Mouse (Mus musculus): Measurements from ENCODE around the gene Prph. TPM values are rescaled to one million over a fixed set of nuclear protein-coding genes. Genes with fewer than 3 reads are reported as not detected.
A peak's percentile ranks its signal among the peaks of the same experiment; 100 is the strongest.

The Prph gene
- polyA plus RNA-seq, 1 experiment from 2014 or later, result 12.6 TPM

DNA sequence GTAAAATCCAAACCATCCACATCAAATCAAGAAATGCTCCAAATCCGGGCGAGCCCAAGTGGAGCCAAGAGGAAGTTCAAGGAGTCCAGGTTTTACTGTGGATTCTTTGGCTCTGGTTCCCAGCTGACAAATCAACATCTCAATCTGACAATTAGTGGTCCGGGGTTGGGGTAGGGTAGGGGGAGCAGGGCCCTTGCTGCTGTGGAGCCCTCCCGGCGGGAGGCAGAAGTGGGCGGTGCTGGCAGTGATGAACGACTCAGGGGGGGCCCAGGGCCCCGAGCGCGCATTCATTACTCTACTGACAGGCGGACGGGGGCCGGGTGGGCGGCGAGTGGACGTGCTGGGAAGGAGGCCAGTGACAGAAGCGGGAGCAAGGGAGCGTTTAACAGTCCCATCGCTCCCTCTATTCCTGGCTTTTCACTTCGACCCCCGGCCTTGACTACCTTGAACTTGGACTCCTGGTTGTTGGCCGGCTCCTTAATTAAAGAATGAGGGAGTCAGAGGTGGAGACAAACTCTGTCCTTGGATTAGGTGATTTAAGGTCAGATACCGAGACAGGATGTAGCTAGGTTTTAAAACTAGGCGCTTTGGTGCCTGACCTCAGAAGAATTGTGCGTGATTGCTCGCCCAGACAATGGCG is 39.8 kb downstream of the Prph start:
- Histone ChIP-seq H3K9ac (no peak overlapping the region), H3K4me1 (peaks cover 72% of the 10 kb centered on the region), H3K9me3 (replicated peaks) (no peaks in the 10 kb centered on the region), H3K4me3 (replicated peaks) (peak overlapping the region; percentile 15), H3K27ac (peak overlapping the region; percentile 41), H3K4me2 (peak overlapping the region; percentile 48), H3K27me3 (peaks cover 95% of the 10 kb centered on the region), H3K36me3 (no peaks in the 10 kb centered on the region)
- under 1% methylated on average over 27 of the region's 27 CpGs for WGBS
- ATAC-seq (replicated peaks; ENCODE audit: low FRiP score), result peak; percentile 55; the same call in 1 of the 2 replicates

DNA sequence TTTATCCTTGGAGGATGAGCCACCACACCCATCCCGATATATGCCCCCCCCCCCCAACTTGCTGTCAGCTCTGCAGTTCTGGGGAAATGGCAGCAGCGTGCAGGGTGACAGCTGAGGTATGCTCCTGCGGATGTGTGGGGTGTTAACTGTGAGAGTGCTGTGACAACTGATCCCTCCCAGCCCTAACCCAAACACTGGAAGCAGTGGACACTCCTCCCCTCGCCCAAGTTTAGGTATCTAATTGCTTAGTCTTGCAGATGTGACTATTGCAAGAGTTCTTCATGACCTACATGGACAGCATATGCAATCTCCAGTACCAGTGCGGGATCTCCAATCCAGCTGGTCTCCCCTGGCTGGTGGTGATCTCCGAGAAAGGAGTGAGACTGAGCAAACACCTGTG is 40.4 kb downstream of the Prph start:
- H3K27me3 ChIP-seq, result peaks cover 89% of the 10 kb centered on the region
- no peak for ATAC-seq (replicated peaks; ENCODE audit: low FRiP score)
- peak overlapping the region; percentile 48 for H3K4me2 ChIP-seq
- peaks cover 72% of the 10 kb centered on the region for H3K4me1 ChIP-seq
- WGBS, result 6% methylated on average over 6 of the region's 6 CpGs
- H3K9ac ChIP-seq, result no peak overlapping the region
- peak overlapping the region; percentile 82 for H3K27ac ChIP-seq
- H3K9me3 ChIP-seq (replicated peaks), result no peaks in the 10 kb centered on the region
- peak overlapping the region; percentile 15 for H3K4me3 ChIP-seq (replicated peaks)
- H3K36me3 ChIP-seq, result no peaks in the 10 kb centered on the region

GRCm38 (mm10) chr15:99096061-99096793 is 41.3 kb downstream of the Prph start:
- H3K4me1 ChIP-seq, result peaks cover 70% of the 10 kb centered on the region
- peak overlapping the region; percentile 42 for H3K9ac ChIP-seq
- 4% methylated on average over 24 of the region's 24 CpGs for WGBS
- H3K27me3 ChIP-seq, result peaks cover 85% of the 10 kb centered on the region
- H3K27ac ChIP-seq, result peak overlapping the region; percentile 82
- ATAC-seq (replicated peaks; ENCODE audit: low FRiP score), result no peak
- peak overlapping the region; percentile 40 for H3K4me3 ChIP-seq (replicated peaks)
- H3K36me3 ChIP-seq, result no peaks in the 10 kb centered on the region
- H3K9me3 ChIP-seq (replicated peaks), result no peaks in the 10 kb centered on the region
- H3K4me2 ChIP-seq, result peak overlapping the region; percentile 67

- H3K27me3 ChIP-seq, result peaks cover 78% of the 10 kb centered on the region
- peak overlapping the region; percentile 42 for H3K9ac ChIP-seq
- under 1% methylated on average over 51 of the region's 58 CpGs for WGBS
- H3K4me3 ChIP-seq (replicated peaks), result peak overlapping the region; percentile 40
- peaks cover 70% of the 10 kb centered on the region for H3K4me1 ChIP-seq
- H3K36me3 ChIP-seq, result no peaks in the 10 kb centered on the region
- peak overlapping the region; percentile 82 for H3K27ac ChIP-seq
- no peaks in the 10 kb centered on the region for H3K9me3 ChIP-seq (replicated peaks)
- peak overlapping the region; percentile 67 for H3K4me2 ChIP-seq
- ATAC-seq (replicated peaks; ENCODE audit: low FRiP score), result peak; percentile 52
Observed at GRCm38 (mm10) chr15:99096831-99097500, 42.0 kb downstream of the Prph start.

GRCm38 (mm10) chr15:99097840-99098492 is 43.0 kb downstream of the Prph start:
- H3K36me3 ChIP-seq, result no peaks in the 10 kb centered on the region
- H3K9ac ChIP-seq, result 0 out of 2 replicates have a peak overlapping the region, but pooled peaks have one; percentile 42
- WGBS, result under 1% methylated on average over 39 of the region's 39 CpGs
- peaks cover 68% of the 10 kb centered on the region for H3K27me3 ChIP-seq
- peak overlapping the region; percentile 40 for H3K4me3 ChIP-seq (replicated peaks)
- no peaks in the 10 kb centered on the region for H3K9me3 ChIP-seq (replicated peaks)
- no peak for ATAC-seq (replicated peaks; ENCODE audit: low FRiP score)
- peak overlapping the region; percentile 67 for H3K4me2 ChIP-seq
- peak overlapping the region; percentile 82; the same call in 1 of the 2 replicates for H3K27ac ChIP-seq
- peaks cover 64% of the 10 kb centered on the region for H3K4me1 ChIP-seq

GRCm38 (mm10) chr15:99098493-99098861 is 43.5 kb downstream of the Prph start:
- Histone ChIP-seq H3K27me3 (peaks cover 63% of the 10 kb centered on the region), H3K9me3 (replicated peaks) (no peaks in the 10 kb centered on the region), H3K4me3 (replicated peaks) (peak overlapping the region; percentile 40), H3K36me3 (no peaks in the 10 kb centered on the region), H3K27ac (0 out of 2 replicates have a peak overlapping the region, but pooled peaks have one; percentile 70), H3K9ac (no peak overlapping the region), H3K4me2 (peak overlapping the region; percentile 67), H3K4me1 (peaks cover 59% of the 10 kb centered on the region)
- WGBS, result 2% methylated on average over 9 of the region's 9 CpGs
- ATAC-seq (replicated peaks; ENCODE audit: low FRiP score), result no peak

GRCm38 (mm10) chr15:99099139-99099556 is 44.2 kb downstream of the Prph start:
- Histone ChIP-seq H3K4me2 (peak overlapping the region; percentile 67), H3K27me3 (peaks cover 57% of the 10 kb centered on the region), H3K4me1 (peaks cover 53% of the 10 kb centered on the region), H3K9ac (no peak overlapping the region), H3K36me3 (no peaks in the 10 kb centered on the region), H3K4me3 (replicated peaks) (peak overlapping the region; percentile 40), H3K27ac (peak overlapping the region; percentile 70), H3K9me3 (replicated peaks) (no peaks in the 10 kb centered on the region)
- peak; percentile 60 for ATAC-seq (replicated peaks; ENCODE audit: low FRiP score)
- WGBS, result 1% methylated on average over 15 of the region's 15 CpGs

GRCm38 (mm10) chr15:99099984-99100383 is 45.0 kb downstream of the Prph start:
- 0 out of 2 replicates have a peak overlapping the region, but pooled peaks have one; percentile 40 for H3K4me3 ChIP-seq (replicated peaks)
- peak overlapping the region; percentile 67; the same call in 1 of the 2 replicates for H3K4me2 ChIP-seq
- H3K4me1 ChIP-seq, result peaks cover 47% of the 10 kb centered on the region
- ATAC-seq (replicated peaks; ENCODE audit: low FRiP score), result no peak
- H3K27me3 ChIP-seq, result peaks cover 51% of the 10 kb centered on the region
- H3K27ac ChIP-seq, result no peak overlapping the region
- H3K9ac ChIP-seq, result no peak overlapping the region
- H3K9me3 ChIP-seq (replicated peaks), result no peaks in the 10 kb centered on the region
- WGBS, result 52% methylated on average over 3 of the region's 3 CpGs
- no peaks in the 10 kb centered on the region for H3K36me3 ChIP-seq

- Histone ChIP-seq H3K9me3 (replicated peaks) (no peaks in the 10 kb centered on the region), H3K4me2 (no peak overlapping the region), H3K4me1 (0 out of 2 replicates have a peak, but pooled peaks cover 3% of the 10 kb centered on the region), H3K36me3 (no peaks in the 10 kb centered on the region), H3K9ac (no peak overlapping the region), H3K27ac (no peak overlapping the region), H3K4me3 (replicated peaks) (no peak overlapping the region), H3K27me3 (peaks cover 5% of the 10 kb centered on the region; the same call in 1 of the 2 replicates)
- WGBS, result 29% methylated on average over 7 of the region's 7 CpGs
- no peak for ATAC-seq (replicated peaks; ENCODE audit: low FRiP score)
Observed at GRCm38 (mm10) chr15:99105238-99105637, 50.3 kb downstream of the Prph start.

- 84% methylated on average over 3 of the region's 3 CpGs for WGBS
- Histone ChIP-seq H3K36me3 (no peaks in the 10 kb centered on the region), H3K27ac (no peak overlapping the region), H3K9me3 (replicated peaks) (no peaks in the 10 kb centered on the region), H3K4me3 (replicated peaks) (no peak overlapping the region), H3K4me1 (0 out of 2 replicates have a peak, but pooled peaks cover 3% of the 10 kb centered on the region), H3K9ac (no peak overlapping the region), H3K27me3 (no peaks in the 10 kb centered on the region), H3K4me2 (no peak overlapping the region)
- ATAC-seq (replicated peaks; ENCODE audit: low FRiP score), result no peak
Observed at GRCm38 (mm10) chr15:99107866-99108265, 52.9 kb downstream of the Prph start.
